Mouse (Mus musculus) kidney, adult 2 months (tissue): Measurements from ENCODE around the gene Zbtb20.

Experiments
- CTCF ChIP-seq: fragments of 200-500 bp; conservative IDR thresholded peaks from 2 replicates; pipeline ENCODE4 v1.5.1; 2011; ENCODE audit warnings: low read depth, mild to moderate bottlenecking, control low read depth, low read length, moderate library complexity, mixed read lengths; ENCODE audit not compliant: insufficient read depth, insufficient read length
- POLR2A ChIP-seq: fragments of 200-500 bp; IDR thresholded peaks from one replicate; pipeline ENCODE4 v1.6.1; 2011; ENCODE audit warnings: low read depth, low read length, control low read depth

GRCm38 (mm10) chr16:43402888-43403287 lies 527.2 kb downstream of the Zbtb20 start:
- TF ChIP-seq CTCF (no peak), POLR2A (no peak)
